Mouse (Mus musculus) lung, postnatal 0 days (tissue): ENCODE measurements around the gene Arl4a. TPM values are rescaled to one million over a fixed set of nuclear protein-coding genes. Genes with fewer than 3 reads are reported as not detected.

Source experiments
- ATAC-seq: fragments of 200-750 bp; cut with Nextera tagmentation; 2 replicates; pipeline ENCODE4 v1.8.0; 2017; ENCODE audit warnings: moderate library complexity
- DNase-seq: peaks from one replicate; pipeline ENCODE4 v3.0.0-alpha.2; 2016; ENCODE audit warnings: low spot score
- H3K27ac ChIP-seq: fragments of 300-500 bp; sonication (generic); 2 replicates; pipeline ENCODE4 v1.5.1; 2014; ENCODE audit warnings: antibody characterized with exemption, mild to moderate bottlenecking, low read length, mixed read lengths
- H3K27me3 ChIP-seq: fragments of 300-500 bp; sonication (generic); replicated peaks from 2 replicates; pipeline ENCODE4 v1.6.1; 2014; ENCODE audit warnings: low read length, mixed read lengths; ENCODE audit not compliant: insufficient read depth
- H3K36me3 ChIP-seq: fragments of 300-500 bp; sonication (generic); 2 replicates; pipeline ENCODE4 v1.6.1; 2014; ENCODE audit warnings: low read length, mixed read lengths; ENCODE audit not compliant: insufficient read depth
- H3K4me1 ChIP-seq: fragments of 300-500 bp; sonication (generic); 2 replicates; pipeline ENCODE4 v1.6.1; 2014; ENCODE audit warnings: antibody characterized with exemption, low read depth, low read length, mixed read lengths; ENCODE audit not compliant: insufficient read depth
- H3K4me2 ChIP-seq: fragments of 300-500 bp; sonication (generic); replicated peaks from 2 replicates; pipeline ENCODE4 v1.6.1; 2014; ENCODE audit warnings: low read depth, mild to moderate bottlenecking, low read length, moderate library complexity, mixed read lengths
- H3K4me3 ChIP-seq: fragments of 300-500 bp; sonication (generic); 2 replicates; pipeline ENCODE4 v1.5.1; 2014; ENCODE audit warnings: low read depth, low read length
- H3K9ac ChIP-seq: fragments of 300-500 bp; sonication (generic); replicated peaks from 2 replicates; pipeline ENCODE4 v1.6.1; 2014; ENCODE audit warnings: low read depth, mild to moderate bottlenecking
- H3K9me3 ChIP-seq: fragments of 300-500 bp; sonication (generic); 2 replicates; pipeline ENCODE4 v1.6.1; 2016; ENCODE audit warnings: low read length, mixed read lengths
- CTCF ChIP-seq: IDR thresholded peaks from 2 replicates; pipeline ENCODE4 v1.5.1; 2016; ENCODE audit warnings: antibody characterized with exemption, mild to moderate bottlenecking
- EP300 ChIP-seq: IDR thresholded peaks from 2 replicates; pipeline ENCODE4 v1.6.1; 2016; ENCODE audit warnings: antibody characterized with exemption, mild to moderate bottlenecking, control low read depth
- WGBS: fragments of 180-500 bp; shearing (Covaris S2); extraction: QIAGEN DNeasy Blood & Tissue Kit; methylation state at CpG from one replicate; pipeline ENCODE4 v1.1.7; 2014; 5-methylcytosine and 5-hydroxymethylcytosine counted together
- polyA plus RNA-seq: library from polyadenylated mRNA; unstranded; fragments of >200 nt; fragmentation: Nextera tagmentation; extraction: Ambion mirVana; gene quantifications from 2 replicates; pipeline ENCODE4 v1.2.1, GENCODE M21; 2015

Gene Arl4a
- polyA plus RNA-seq, 1 experiment from 2014 or later = 48.7 TPM

DNA sequence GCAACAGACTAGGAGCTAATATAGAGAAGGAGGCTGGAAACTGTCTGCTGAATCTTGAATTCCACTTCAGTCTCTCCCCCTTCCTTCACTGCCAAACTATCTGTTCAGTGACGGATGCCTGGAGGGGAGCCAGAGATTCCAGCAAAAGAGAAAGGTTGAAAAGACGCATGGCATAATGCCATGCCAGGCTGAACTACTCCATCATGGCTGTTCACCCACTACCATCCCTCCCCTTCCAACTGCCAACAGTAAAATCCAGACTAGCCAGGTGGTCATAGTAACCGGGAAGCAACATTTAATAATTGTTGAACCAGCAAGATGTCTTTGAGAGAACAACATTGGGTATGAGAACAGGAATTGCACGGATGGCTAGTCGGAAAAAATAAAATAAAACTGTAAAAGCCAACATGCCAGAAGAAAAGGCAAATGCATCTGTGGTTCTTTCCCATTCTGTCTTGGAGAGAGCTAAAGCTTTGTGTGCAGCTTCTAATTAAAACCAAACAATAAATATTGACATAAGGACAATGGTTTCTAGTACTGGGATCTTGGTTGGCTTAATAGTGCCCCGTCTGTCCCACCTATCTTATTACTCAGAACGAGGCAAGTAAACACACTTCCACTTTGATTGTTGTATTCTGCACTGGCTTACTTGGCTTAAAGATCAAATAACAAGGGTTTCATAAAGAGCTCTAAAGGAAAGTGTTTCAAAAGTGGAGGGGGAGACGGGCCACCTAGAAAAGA lies 79.7 kb downstream of the Arl4a start:
- no peaks in the 10 kb centered on the region for H3K36me3 ChIP-seq
- TF ChIP-seq CTCF (no peak), EP300 (no peak)
- WGBS = 46% methylated on average over 8 of the region's 8 CpGs
- no peak for ATAC-seq
- H3K9ac ChIP-seq = no peak overlapping the region
- no peaks in the 10 kb centered on the region for H3K27me3 ChIP-seq
- no peaks in the 10 kb centered on the region for H3K9me3 ChIP-seq
- H3K4me2 ChIP-seq = no peak overlapping the region
- H3K4me1 ChIP-seq = no peaks in the 10 kb centered on the region
- no peak overlapping the region for H3K4me3 ChIP-seq
- no peak for DNase-seq
- H3K27ac ChIP-seq = no peak overlapping the region

GRCm38 (mm10) chr12:39956396-39956795 lies 81.4 kb downstream of the Arl4a start:
- no peak for DNase-seq
- Histone ChIP-seq H3K36me3 (no peaks in the 10 kb centered on the region), H3K4me2 (no peak overlapping the region), H3K27me3 (no peaks in the 10 kb centered on the region), H3K27ac (no peak overlapping the region), H3K4me1 (no peaks in the 10 kb centered on the region), H3K4me3 (no peak overlapping the region), H3K9ac (no peak overlapping the region), H3K9me3 (no peaks in the 10 kb centered on the region)
- WGBS = 67% methylated on average over 15 of the region's 15 CpGs
- TF ChIP-seq EP300 (no peak), CTCF (no peak)
- no peak for ATAC-seq

Other genes with a start within 250 kb of the Arl4a start
- gene Scin, start 96.2 kb upstream of the Arl4a start, polyA plus RNA-seq = 0.51 and 1.1 TPM in 2 replicates
- gene Lsmem1, start 161.5 kb upstream of the Arl4a start, polyA plus RNA-seq = 0.16 and 0.38 TPM in 2 replicates
- gene Ifrd1, start 210.5 kb upstream of the Arl4a start, polyA plus RNA-seq = 167 and 192 TPM in 2 replicates